Comparison of ENCODE assay signal across 23 mouse cellular contexts in the genomic region with DNA sequence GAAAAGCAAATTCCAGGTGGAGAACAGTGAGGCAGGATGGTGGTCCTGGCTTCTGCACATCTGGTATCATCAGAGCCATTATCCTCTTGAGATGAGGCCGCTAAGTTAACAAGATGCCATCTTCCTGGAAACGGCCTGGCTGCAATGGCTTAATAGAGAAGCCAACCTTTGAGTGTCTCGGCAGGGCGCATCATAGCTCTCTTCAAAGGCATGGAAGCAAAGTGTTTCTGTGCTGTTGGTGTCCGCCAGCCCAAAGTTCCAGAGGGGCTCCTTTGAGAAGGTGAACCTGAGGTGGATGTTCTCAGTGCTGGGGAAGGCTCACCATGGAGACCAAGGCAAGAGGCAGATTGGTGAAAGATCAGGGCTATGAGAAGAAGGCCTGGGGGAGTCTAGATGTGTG. TPM values are rescaled to one million over a fixed set of nuclear protein-coding genes. Genes with fewer than 3 reads are reported as not detected.
"Had no signal": no experiment of that assay in that cellular context is flagged by ENCODE, and none has a peak within 500 bp of the region (broad histone marks: within the 10 kb centered on the region; RNA-seq: fewer than 3 reads in every experiment).

No protein-coding gene starts in this region.

- H3K9ac ChIP-seq: lung, embryonic 14.5 days; neural tube, embryonic 13.5 days; neural tube, embryonic 15.5 days had no signal

- H3K4me3 ChIP-seq: midbrain, embryonic 10.5 days; myocyte; neural tube, embryonic 13.5 days; neural tube, embryonic 15.5 days had no signal

- H3K4me1 ChIP-seq: neural tube, embryonic 13.5 days; neural tube, embryonic 15.5 days had no signal

- DNase-seq: lung, adult 18-20 months; lung, embryonic 14.5 days; lung, postnatal 10 days; lung, postnatal 4 days; midbrain, embryonic 14.5 days; retina, postnatal 1 day; right cerebral cortex, adult 18-20 months; right cerebral cortex, postnatal 25 days; right cerebral cortex, postnatal 4 days; spleen, adult 18-20 months; thymus, adult 18-20 months; thymus, postnatal 14 days; thymus, postnatal 36 days had no signal

- H3K27ac ChIP-seq: midbrain, embryonic 10.5 days; neural tube, embryonic 13.5 days; neural tube, embryonic 15.5 days had no signal

- H3K9me3 ChIP-seq: midbrain, embryonic 10.5 days; neural tube, embryonic 13.5 days; neural tube, embryonic 15.5 days had no signal

- ATAC-seq: midbrain, embryonic 16.5 days had no signal

- H3K36me3 ChIP-seq: midbrain, embryonic 10.5 days; neural tube, embryonic 13.5 days; neural tube, embryonic 15.5 days had no signal

- H3K27me3 ChIP-seq: neural tube, embryonic 13.5 days; neural tube, embryonic 15.5 days had no signal

- H3K4me2 ChIP-seq: lung, embryonic 14.5 days; neural tube, embryonic 13.5 days; neural tube, embryonic 15.5 days had no signal

RNA-seq across cellular contexts. Expression of a gene that starts 2.8 kb away (rescaled TPM):
- polyA plus RNA-seq: liver, embryonic 16.5 days; lung, embryonic 14.5 days; midbrain, embryonic 10.5 days; midbrain, embryonic 14.5 days; midbrain, embryonic 16.5 days; neural tube, embryonic 11.5 days; stomach, embryonic 14.5 days had no signal

RNA-seq across cellular contexts. Expression of a gene that starts 25.2 kb away (rescaled TPM):
- polyA plus RNA-seq: lung, embryonic 14.5 days; neural tube, embryonic 13.5 days; thymus, postnatal 0 days had no signal

RNA-seq across cellular contexts. Expression of a gene that starts 32.9 kb away (rescaled TPM):
- polyA plus RNA-seq: liver, embryonic 16.5 days; lung, embryonic 14.5 days; lung, embryonic 16.5 days; midbrain, embryonic 10.5 days; midbrain, embryonic 14.5 days; midbrain, embryonic 16.5 days; myocyte; neural tube, embryonic 11.5 days; neural tube, embryonic 15.5 days had no signal
